Mouse (Mus musculus) mouse trophoblast stem cell (cell line): ENCODE data around the gene Lhx1.

Experiments
- in situ Hi-C, 2 experiments: fragments of 300-500 bp; cut with MseI, MboI; formaldehyde crosslinking; loops; 2 replicates in 1 of 2; 3 replicates in 1 of 2; pipeline ENCODE4 v1.15.1; 2025

Lhx1 gene

GRCm38 (mm10) chr11:84526451-84526850 lies 1.1 kb upstream of the Lhx1 start:
- in situ Hi-C loops = no loop called here

- in situ Hi-C loops = no loop called here
Measured at GRCm38 (mm10) chr11:84524511-84525270, 644 bp downstream of the Lhx1 start.

- in situ Hi-C loops = no loop called here
Measured at GRCm38 (mm10) chr11:84523841-84524510, 1.4 kb downstream of the Lhx1 start.

DNA sequence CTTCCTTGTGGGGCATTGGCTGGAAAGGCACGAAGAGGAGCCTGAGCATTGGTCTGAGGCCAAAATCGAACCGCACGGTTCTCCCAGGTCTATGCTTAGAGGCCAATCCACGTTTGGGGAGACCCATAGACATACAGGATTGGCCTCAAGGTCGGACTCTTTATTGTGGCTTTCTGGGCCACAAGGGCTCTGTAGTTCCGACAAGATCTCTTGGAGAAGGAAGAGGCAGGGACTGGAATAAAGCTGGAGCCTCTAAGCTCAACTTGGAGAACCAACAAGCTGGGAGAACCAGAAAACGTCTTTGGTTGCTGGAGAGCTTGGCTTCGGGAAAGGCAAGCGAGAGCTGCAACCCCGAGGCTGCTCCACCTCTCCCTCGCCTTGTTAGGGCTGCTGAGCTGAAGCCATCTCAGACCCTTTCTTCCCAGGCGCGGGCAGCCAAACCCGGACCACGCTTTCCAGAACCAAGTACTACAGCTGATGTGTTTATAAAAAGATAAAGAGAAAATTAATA lies 2.0 kb downstream of the Lhx1 start:
- in situ Hi-C loops = no loop called here

- in situ Hi-C loops = no loop called here
Measured at GRCm38 (mm10) chr11:84522577-84523320, 2.6 kb downstream of the Lhx1 start.

- in situ Hi-C loops = no loop called here
Measured at GRCm38 (mm10) chr11:84521751-84522299, 3.5 kb downstream of the Lhx1 start.

GRCm38 (mm10) chr11:84521071-84521390 lies 4.3 kb downstream of the Lhx1 start:
- in situ Hi-C loops = no loop called here

GRCm38 (mm10) chr11:84520269-84521070 lies 4.9 kb downstream of the Lhx1 start:
- in situ Hi-C loops = no loop called here

GRCm38 (mm10) chr11:84519576-84520268 lies 5.6 kb downstream of the Lhx1 start:
- in situ Hi-C loops = no loop called here

- in situ Hi-C loops = no loop called here
Measured at GRCm38 (mm10) chr11:84519036-84519435, 6.3 kb downstream of the Lhx1 start.

DNA sequence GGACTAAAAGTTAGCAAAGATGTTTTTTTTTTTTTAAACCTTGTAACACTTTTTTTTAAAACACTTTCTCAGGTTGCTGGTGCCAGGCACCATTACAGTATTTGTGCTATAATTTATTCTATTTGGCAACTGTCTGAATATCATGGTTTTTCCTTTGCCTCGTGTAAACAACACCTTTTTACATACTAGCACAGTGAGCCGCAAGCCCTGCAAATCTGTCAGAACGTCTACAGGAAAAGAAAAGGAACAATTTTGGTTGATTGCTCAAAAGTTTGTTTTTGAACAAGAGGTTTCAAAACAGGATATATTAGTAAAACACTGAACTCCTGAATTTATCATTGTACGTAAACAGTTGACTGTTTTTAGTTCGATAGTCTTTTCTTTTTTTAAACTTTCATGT lies 7.1 kb downstream of the Lhx1 start:
- in situ Hi-C loops = no loop called here

DNA sequence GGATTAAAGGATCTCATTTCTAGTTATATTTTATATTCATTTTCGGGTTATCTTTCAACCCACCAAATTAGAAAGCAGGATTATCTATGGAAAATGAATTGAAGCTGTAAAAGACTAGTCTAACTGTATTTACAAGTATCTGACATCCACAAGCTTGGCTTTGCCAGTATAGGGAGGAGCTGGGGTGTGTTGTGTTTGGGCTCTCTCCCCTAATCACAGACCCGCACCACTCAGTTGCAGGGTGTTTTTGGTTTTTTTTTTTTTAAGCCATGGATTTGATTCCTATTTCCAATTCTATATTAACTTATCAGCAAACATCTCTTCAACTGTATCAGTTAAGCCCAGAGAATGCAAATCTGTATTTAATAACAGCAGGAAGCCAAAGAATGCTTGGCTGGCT lies 7.9 kb downstream of the Lhx1 start:
- in situ Hi-C loops = no loop called here

DNA sequence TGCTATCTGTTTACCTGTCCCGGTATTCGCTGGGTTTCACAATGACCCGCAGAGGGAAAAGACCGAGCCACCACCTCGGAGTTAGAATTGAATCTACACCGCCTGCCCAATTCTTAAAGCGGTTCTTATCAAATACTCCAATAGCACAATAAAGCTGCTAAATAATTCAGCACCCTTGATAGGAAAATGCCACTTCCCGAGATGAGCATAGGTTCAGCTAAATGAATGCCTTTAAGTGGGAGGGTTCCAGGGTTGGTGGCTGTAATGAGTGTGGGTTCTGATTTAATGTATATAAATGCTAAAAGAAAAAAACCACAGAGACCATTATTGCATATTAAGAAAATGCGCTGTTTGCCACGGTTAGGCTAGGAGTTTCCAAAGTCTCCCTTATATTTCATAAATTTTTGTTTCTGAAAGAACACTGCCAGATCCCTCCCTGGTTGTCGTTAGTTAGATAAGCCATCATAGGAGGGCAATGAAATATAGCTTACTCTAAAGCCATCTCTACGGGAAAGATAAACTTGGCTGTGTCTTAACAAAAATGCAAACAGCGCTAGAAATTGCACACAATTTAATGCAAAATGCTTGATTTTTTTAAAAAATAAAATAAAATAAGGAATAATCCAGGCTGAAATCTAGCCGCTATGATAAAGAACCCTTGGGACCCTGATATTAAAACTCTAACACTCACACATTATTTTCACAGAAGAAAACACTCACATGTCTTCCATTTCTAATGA lies 8.7 kb downstream of the Lhx1 start:
- in situ Hi-C loops = no loop called here

- in situ Hi-C loops = no loop called here
Measured at GRCm38 (mm10) chr11:84513171-84514116, 11.9 kb downstream of the Lhx1 start, which contains the start of gene Aatf. Aatf (minus strand) TSS chr11:84513522.

DNA sequence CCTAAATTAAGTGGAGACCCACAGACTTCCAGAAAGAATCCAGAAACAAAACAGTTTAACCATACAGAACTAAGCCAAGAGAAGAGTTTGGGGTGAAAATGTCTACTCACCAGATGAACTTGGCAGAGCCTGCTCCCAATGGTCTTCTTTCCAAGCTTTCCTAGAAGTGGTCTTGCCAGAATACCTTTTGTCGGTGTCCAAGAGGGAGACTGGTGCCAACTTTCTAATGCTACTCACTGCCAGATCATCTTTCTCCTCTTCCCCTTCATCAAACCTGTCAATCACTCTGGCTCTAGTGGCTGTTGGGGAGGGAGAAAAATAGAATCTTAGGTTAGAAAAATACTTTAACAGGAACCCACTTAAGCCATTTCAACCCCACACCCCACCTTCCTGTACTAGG lies 13.3 kb downstream of the Lhx1 start:
- in situ Hi-C loops = no loop called here

- in situ Hi-C loops = loop anchor here in 1 of 2 experiments (10.0 kb wide), 1 partner anchor 291 kb away; no protein-coding TSS in a partner anchor
Measured at GRCm38 (mm10) chr11:84504296-84504695, 21.0 kb downstream of the Lhx1 start.

- in situ Hi-C loops = no loop called here
Measured at GRCm38 (mm10) chr11:84497944-84498343, 27.4 kb downstream of the Lhx1 start.

DNA sequence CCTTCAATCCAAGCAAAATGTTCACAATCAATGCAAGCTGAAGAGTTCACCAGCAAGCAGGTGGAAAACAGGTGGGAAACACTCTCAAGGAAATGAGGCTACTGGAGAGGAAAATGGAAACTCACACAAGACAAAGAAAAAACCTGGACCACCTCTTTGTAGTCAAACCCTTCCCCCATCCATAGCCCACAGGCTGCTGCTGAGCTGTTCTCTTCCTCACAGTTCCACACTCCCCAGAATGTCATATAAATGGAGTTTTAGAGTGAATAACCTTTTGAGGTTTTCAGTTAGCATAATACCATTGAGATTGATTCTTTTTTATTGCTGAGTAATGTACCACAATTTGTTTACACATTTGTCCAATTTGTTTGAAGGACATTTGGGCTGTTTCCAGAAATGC lies 28.4 kb downstream of the Lhx1 start:
- in situ Hi-C loops = no loop called here

DNA sequence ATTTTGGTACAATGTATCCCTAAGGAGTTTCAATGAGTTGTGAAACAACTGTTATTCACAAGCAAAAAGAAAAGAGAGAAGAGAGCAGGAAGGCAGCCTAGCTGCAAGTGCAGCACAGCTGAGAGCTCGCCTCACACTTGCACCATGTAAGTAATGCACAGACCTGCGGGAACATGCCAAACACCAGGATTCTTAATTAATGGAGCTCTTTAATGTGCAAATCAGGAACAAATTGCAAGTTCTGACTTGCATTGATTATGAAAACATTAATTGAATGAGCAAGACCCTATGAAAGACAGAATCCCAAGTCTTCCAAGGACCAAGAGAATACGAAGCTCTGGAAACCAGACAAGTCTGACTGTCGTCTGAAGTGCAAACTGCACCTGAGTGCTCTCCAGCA lies 29.6 kb downstream of the Lhx1 start:
- in situ Hi-C loops = no loop called here
